Mouse (Mus musculus) MN1 (cell line): ENCODE results near the gene Ly6g5c.
A peak's percentile ranks its signal among the peaks of the same experiment; 100 is the strongest.

Source experiments
- DNase-seq: peaks from one replicate; pipeline ENCODE4 v3.0.0-alpha.2; 2016; ENCODE audit warnings: low spot score

Gene Ly6g5c

DNA sequence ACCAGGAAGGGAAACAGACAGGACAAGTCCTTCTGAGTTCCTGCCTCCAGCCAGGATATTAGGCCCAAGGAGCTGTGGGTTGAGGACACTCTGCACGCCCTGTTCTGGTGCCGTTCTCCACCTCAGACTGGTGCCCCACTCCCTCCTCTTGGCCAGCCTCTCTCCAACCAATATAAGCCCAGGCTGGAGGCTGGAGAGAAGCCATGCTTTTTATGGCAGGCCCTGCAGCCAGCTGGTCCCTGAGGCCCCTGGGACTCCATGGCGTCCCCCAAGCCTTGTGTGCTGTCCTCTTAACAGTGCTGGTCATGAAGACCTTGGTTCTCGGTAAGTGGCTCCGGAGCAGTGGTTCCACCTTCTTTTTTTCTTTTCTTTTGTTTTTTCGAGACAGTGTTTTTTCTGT is at the start of gene Ly6g5c:
Ly6g5c (plus strand) TSS at position 183 of the 400 bp plus-strand sequence.
- DNase-seq, result no peak

GRCm38 (mm10) chr17:35058316-35058715 is 49.8 kb upstream of the Ly6g5c start:
- no peak for DNase-seq

DNA sequence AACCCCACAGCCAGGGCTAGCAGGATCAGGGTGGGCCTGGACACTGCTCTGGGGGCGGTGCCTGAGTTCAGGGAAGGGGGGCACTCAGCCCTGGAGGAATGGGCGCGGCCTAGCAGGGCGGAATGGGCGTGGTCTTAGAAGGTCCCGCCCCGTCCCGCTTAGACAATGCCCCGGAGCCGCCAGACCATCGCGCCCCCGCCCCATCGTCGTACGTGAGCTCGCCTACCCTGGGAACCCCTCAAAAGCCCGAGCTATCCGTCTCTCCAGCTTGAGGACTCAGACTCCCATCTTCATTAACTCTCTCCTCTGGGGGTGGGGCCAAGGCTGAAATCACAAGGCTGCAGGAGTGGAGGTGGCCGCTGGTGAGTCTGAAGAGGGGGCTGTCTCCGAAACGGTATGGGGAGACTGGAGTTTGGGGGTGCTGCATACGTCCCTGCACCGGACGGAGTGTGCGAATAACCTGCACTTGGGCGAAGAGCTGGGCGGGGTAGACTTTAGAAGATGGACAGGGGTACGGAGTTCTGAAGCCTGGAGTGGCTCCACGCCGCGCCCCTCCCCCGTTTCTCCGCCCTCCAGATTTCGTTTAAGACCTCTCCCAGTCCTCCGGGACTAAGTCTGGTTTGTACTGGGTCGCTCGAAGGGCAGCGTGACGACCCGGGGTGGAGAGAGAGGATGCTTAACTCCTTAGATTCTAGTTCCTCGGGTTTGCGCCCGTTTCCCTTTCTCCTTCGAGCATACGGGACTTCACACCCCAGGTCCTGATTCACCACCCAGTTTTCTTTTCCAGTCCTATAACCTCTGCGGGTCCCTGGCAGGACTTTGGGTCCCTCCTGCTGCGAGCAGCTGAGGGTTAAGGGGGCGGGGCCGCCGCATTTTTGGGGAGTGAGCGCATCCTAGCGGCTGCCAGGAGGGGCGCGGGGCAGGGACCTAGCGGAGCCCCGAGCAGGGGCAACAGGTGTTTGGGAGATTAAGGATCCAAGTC is 48.9 kb upstream of the Ly6g5c start, which contains the start of gene Ddah2:
Ddah2 (plus strand) TSS at position 125 of the 982 bp plus-strand sequence.
- peak; percentile 85 for DNase-seq

DNA sequence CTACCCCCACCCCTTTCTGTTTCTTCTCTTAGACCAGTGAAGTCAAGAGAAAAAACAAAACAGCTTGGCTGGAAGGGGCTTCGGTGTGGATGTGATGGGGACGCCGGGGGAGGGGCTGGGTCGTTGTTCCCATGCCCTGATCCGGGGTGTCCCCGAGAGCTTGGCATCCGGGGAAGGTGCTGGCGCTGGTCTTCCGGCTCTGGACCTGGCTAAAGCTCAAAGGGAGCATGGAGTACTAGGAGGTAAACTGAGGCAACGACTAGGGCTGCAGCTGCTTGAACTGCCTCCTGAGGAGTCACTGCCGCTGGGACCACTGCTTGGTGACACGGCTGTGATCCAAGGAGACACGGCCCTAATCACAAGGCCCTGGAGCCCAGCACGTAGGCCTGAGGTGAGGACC is 48.0 kb upstream of the Ly6g5c start:
- DNase-seq, result no peak

GRCm38 (mm10) chr17:35060737-35061297 is 47.3 kb upstream of the Ly6g5c start:
- DNase-seq, result no peak

DNA sequence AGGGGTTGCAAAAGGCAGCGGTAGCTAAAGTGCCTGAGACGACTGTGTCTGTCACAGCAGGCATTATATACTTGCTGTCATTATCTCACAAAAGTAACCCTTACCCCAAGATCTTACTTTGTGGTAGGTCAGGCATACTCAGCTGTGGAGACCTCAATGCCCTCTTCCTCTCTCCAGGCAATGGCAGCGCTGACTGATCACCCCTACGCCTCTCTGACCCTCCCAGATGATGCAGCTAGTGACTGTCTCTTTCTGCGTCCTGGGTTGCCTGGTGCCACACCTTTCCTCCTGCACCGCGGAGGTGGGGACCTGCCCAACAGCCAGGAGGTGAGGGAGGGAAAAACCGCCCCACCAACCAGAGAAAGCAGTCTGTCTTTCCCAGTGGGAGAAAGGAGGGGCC is 46.8 kb upstream of the Ly6g5c start:
- no peak for DNase-seq

- peak; percentile 63 for DNase-seq
Observed at GRCm38 (mm10) chr17:35063466-35063865, 44.6 kb upstream of the Ly6g5c start.

DNA sequence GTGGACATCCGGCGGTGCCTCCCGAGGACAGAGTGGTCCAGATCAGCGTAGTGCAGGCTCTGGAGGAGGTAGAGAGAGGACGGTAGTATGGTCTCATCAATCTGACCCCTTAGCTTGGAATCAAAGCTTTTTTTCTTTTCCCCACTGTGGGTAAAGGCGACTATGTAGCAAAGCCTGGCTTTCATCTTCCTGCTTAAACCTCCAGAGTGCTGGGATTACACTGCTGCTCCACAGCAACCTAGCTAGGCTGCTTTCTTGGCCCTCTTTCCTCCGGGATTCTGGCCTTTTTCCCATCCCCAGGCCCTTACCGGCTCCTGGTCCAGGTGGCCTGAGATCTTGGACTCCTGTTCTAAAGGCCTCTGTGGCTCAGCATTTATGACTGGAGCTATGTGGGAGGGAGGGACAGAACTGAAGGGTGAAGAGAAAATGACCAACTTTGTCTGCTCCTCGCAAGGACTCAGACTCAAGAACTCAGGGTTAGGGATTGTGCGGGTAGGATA is 43.7 kb upstream of the Ly6g5c start:
- DNase-seq, result no peak

- no peak for DNase-seq
Observed at GRCm38 (mm10) chr17:35064951-35065947, 42.8 kb upstream of the Ly6g5c start, which contains the start of gene Ly6g6c. Ly6g6c (plus strand) TSS chr17:35065388.

- DNase-seq, result no peak
Observed at GRCm38 (mm10) chr17:35066084-35066483, 42.0 kb upstream of the Ly6g5c start, which contains the start of gene Mpig6b. Mpig6b (minus strand) TSS chr17:35066184.

GRCm38 (mm10) chr17:35068213-35068914 is 39.7 kb upstream of the Ly6g5c start:
- peak; percentile 71 for DNase-seq

- no peak for DNase-seq
Observed at GRCm38 (mm10) chr17:35070556-35071229, 37.4 kb upstream of the Ly6g5c start.

GRCm38 (mm10) chr17:35071454-35071853 is 36.6 kb upstream of the Ly6g5c start:
- DNase-seq, result no peak

- no peak for DNase-seq
Observed at GRCm38 (mm10) chr17:35074097-35074496, 34.0 kb upstream of the Ly6g5c start.

- no peak for DNase-seq
Observed at GRCm38 (mm10) chr17:35076507-35077176, 31.4 kb upstream of the Ly6g5c start, which contains the start of gene Ly6g6e. Ly6g6e (plus strand) TSS chr17:35076902.

GRCm38 (mm10) chr17:35077285-35077684 is 30.8 kb upstream of the Ly6g5c start:
- no peak for DNase-seq

DNA sequence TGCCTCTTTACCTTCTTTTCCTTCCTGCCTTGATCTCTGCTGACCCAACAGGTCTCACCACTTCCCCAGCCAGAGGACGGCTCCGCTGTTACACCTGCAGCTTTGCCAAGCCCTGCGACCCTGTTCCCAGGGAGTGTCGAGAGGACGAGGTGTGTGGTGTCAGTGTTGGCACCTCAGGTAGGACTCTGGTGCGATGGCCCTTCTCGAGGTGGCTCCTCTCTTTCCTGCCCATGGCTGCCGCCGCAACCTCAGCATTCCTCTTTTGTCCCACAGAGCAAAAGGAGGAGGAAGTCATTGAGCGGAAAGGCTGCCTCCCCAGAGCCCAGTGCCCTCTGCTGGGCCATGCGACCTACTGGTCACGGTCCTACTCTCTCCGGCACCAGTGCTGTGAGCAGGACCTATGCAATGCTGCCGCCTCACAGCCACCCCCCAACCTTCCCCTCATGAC is 30.3 kb upstream of the Ly6g5c start, which contains the start of gene Ly6g6d:
Ly6g6d (minus strand) TSS at position 280 of the 448 bp plus-strand sequence.
- DNase-seq, result no peak

- DNase-seq, result no peak
Observed at GRCm38 (mm10) chr17:35079778-35080177, 28.3 kb upstream of the Ly6g5c start.

GRCm38 (mm10) chr17:35080248-35080647 is 27.8 kb upstream of the Ly6g5c start:
- DNase-seq, result no peak
